Mouse (Mus musculus) ZHBTc4 (cell line): Measurements from ENCODE around the gene Pianp.

Source experiments
- DNase-seq: peaks from one replicate; pipeline ENCODE4 v3.0.0-alpha.2; 2011; ENCODE audit warnings: low read depth, low spot score

Gene Pianp

DNA sequence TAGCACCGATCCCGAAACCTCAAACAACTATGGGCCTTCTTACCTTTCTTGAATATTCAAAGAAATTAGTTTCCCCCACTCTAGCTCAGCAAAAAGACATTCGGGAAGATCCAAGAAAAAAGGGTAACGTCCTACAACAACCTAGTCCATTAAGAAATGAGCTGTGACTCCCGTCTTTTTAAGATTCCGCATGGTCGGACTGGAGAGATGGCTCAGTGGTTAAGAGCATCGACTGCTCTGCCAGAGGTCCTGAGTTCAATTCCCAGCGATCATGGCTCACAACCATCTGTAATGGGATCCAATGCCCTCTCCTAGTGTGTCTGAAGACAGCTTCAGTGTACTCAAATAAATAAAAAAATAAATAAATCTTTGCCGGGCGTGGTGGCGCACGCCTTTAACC, 11.6 kb downstream of the Pianp start:
- DNase-seq: peak; percentile 14

DNA sequence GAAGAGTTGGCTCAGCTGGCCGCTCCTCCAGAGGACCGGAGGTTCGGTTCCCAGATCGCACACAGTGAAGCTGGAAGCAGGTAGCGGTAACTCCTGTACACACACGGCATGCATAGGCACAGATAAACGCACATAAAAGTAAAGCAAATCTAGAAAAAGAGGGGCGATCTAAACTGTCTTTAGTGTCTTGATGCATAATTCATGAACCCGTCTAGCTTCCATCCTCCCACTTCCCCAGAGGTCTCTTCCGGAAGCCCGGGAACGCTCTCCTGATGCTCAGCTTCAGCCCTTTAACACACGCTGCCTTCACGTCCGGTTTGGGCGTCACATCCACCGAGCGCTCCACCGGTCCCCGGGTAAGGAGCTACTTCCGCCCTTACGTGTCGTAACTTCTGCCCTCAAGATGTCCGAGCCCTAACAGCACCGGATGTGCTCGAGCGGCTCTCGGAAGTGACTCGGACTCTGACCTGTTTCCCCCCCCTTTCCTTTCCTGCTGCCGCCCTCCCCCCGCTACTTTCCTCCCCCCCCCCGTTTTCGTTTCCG, 12.2 kb downstream of the Pianp start:
- peak; percentile 99 for DNase-seq

DNA sequence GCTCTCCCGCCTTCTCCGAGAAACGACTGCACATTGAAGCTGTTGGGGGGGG, 12.5 kb downstream of the Pianp start, which contains the start of gene Zfp384:
TSS of gene Zfp384 (plus strand) at position 17 of the 52 bp plus-strand sequence.
- no peak for DNase-seq

DNA sequence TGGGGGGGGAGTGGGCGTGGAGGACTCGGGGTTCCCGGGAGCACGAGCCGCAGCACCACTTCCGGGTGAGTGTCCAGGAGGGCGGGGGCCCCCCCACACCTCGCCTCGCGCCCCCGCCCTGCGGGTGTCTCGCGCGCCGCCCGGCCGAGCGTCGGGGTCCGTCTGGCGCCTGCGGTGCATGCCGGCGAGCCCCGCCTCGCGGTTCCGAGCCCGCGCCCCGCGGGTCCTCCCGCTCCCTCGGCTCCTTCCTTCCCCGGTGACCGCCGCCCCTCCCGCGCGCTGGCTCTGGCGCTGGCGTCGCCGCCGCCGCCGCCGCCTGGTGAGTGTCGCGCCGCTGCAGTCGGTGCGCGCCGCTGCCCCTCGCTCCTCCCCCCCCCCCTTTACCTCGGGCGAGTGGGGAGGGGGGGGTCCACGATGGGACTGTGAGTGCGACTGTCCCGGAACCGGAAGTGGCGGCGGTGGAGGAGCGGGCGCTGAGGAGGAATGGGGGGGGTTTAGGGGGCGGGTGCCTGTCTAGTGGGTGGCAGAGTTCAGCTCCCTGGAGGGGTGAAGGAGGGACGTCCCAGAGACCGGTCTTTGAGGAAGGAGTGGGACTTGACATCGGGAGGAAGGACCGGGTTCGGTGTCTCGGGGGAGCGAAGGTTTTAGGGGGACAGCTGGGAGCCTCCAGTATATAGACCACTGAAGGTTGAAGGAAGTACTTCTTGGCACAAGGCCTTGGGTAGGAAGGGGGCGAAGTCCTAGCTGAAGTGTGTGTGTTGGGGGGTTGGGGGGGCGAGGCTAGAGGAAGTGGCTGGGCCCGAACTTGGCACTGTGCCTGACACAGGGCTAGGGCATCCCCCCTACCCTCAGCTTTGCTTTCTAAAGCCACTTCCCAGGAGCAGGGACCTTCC, 12.9 kb downstream of the Pianp start:
- DNase-seq: peak; percentile 87

DNA sequence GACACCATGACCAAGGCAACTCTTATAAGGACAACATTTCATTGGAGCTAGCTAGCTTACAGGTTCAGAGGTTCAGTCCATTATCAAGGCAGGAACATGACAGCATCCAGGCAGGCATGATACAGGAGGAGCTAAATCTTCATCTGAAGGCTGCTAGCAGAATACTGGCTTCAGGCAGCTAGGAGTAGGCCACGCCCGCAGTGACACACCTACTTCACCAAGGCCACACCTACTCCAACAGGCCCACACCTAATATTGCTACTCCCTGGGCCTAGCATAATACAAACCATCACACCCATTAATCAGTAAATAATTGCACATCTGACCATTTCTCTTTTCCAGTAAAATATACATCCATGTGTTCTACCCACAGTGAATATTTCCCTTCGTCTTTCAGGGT, 21.2 kb downstream of the Pianp start:
- peak; percentile 59 for DNase-seq

GRCm38 (mm10) chr6:125030532-125030931, 34.0 kb downstream of the Pianp start:
- DNase-seq: peak; percentile 89

DNA sequence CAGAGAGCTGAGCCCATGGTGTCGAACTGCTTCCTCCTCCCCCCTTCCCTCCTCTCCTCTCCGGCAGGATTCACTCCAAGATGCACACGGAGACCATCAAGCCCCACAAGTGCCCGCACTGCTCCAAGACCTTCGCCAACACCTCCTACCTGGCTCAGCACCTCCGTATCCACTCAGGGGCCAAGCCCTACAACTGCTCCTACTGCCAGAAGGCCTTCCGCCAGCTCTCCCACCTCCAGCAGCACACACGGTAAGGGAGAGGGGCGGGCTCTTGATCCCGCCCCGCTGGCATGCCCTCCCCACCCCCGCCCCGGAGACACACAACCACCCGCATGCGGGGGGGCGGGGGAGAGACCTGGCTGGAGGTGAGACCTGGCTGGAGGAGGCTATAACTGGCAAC, 35.1 kb downstream of the Pianp start:
- peak; percentile 46 for DNase-seq

GRCm38 (mm10) chr6:125038666-125039065, 42.2 kb downstream of the Pianp start:
- DNase-seq: no peak

DNA sequence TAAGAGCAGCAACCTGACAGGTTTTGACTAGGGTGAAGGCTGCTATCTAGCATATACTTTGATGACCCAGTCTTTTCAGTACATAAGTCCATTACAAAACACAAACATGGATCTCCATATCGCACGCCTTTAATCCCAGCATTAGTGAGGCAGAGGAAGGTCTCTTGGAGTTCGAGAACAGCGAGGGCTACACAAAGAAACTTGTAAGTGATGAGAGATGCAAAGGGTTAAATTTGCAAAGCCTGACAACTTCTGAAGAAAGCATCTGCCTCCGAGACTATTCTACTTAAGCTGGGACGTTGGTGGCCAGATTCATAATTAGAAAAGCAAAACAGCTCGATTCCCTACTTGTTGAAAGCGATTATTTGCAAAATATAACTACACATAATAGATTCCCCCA, 42.6 kb downstream of the Pianp start:
- no peak for DNase-seq

- peak; percentile 98 for DNase-seq
These were observed 43.1 kb downstream of the Pianp start, which contains the start of gene Ing4 for GRCm38 (mm10) chr6:125039533-125040153. TSS of gene Ing4 (plus strand) at chr6:125039760.

DNA sequence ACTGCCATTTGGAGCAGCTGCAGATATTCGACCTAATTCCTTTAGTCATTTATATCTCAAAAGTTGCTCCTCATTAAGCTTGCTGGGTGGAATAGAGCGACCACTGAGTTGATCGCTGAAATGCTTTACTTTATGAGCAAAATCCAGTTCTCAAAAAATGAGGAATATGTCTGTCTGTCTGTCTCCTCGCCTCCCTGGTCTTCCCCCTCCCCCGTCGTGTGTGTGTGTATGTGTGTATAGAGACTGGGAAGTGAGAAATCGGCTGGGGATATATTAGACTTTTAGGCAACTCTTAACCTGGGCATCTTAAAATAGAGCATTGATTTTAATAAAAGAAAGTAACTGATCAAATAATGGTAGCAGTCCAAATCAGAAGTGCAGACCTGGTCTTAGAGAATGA, 43.7 kb downstream of the Pianp start:
- no peak for DNase-seq

DNA sequence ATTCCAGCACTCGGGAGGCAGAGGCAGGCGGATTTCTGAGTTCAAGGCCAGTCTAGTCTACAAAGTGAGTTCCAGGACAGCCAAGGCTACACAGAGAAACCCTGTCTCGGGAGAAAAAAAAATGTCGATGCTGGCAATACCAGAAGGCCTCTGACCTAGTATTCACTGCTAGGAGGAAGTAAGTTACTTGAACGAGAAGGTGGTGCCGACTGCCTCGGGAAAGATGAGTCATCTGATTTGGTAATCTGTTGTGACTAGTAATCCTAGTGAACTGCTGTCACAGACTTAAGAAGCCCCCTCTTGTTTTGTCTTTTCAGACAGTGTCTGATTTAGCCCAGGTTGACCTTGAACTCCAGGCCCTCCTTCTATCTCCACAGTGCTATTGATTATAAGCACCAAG, 44.6 kb downstream of the Pianp start:
- DNase-seq: no peak

GRCm38 (mm10) chr6:125042081-125042480, 45.6 kb downstream of the Pianp start:
- no peak for DNase-seq

- peak; percentile 91 for DNase-seq
These were observed 50.2 kb downstream of the Pianp start for GRCm38 (mm10) chr6:125046691-125047090.

DNA sequence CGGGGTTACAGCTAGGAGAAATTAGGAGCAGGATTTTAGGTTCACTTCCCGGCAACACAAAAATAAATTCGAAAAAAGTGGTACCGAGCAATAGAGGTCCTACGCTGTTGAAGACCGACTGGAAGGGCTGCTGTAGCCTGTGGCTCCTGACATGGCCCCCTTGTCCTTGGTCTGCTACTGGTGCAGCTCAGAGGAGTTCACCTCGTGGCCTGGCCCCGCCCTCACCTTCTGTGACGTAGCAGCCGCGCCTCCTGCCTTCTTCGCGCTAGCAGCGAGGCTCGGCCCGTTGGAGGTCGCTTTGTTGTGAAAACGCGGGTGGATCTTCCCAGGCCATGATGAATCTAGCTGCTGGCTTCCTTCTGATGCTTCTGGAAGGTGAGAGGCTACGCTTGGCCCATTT, 53.2 kb downstream of the Pianp start, which contains the start of gene Acrbp:
TSS of gene Acrbp (plus strand) at position 12 of the 400 bp plus-strand sequence.
- peak; percentile 77 for DNase-seq

- DNase-seq: peak; percentile 83
These were observed 54.7 kb downstream of the Pianp start for GRCm38 (mm10) chr6:125051237-125051636.
